Mouse (Mus musculus): ENCODE results near the gene Ttll9. TPM values are rescaled to one million over a fixed set of nuclear protein-coding genes. Genes with fewer than 3 reads are reported as not detected.

Gene Ttll9
- polyA plus RNA-seq, 1 experiment from 2014 or later: 0.35 TPM

DNA sequence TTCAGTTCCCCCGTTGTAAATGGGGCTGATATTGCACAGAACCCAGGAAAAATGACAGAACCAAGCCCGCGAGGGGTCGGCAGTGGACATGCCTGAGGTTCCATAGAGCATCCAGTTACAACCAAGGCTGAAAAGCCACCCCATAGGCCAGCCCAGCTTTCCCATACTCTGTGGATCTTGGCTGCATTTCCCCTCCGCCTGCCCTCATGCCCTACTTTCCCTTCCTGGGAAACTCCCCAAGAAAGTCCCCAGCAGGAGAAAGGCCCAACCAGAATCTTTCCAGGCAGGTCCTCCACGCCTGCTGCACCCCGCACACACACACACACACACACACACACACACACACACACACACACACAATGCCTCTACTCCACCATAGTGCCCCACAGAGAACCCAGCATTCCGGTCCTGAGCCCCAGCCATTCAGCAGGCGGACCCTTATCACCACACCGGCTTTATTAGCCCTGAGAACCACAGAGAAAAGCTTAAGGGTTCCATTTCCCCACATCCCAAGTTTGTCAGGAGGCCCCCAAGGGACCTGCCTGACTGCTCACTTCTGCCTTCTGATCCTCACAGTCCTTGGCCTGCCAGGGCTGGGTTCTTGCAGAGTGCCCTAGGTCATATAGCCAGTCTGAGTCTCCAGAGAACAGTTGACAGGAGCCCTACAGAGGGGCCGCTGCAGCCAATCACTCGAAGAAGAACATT is 30.7 kb upstream of the Ttll9 start:
- Histone ChIP-seq H3K36me3 (ENCODE audit: control insufficient read depth, insufficient read depth, low read length) (no peaks in the 10 kb centered on the region), H3K27me3 (replicated peaks; ENCODE audit: control insufficient read depth, insufficient read depth, low read length) (0 out of 2 replicates have a peak, but pooled peaks cover 5% of the 10 kb centered on the region), H3K27ac (ENCODE audit: low read depth) (no peak overlapping the region; the same call in 1 of the 2 replicates), H3K4me3 (ENCODE audit: low read depth, low read length) (no peak overlapping the region), H3K9ac (ENCODE audit: low read length) (no peak overlapping the region), H3K9me3 (ENCODE audit: control insufficient read depth, low read length) (no peaks in the 10 kb centered on the region), H3K4me1 (replicated peaks; ENCODE audit: control insufficient read depth, insufficient read depth, low read length) (no peaks in the 10 kb centered on the region; the same call in 1 of the 2 replicates), H3K4me2 (ENCODE audit: low read length) (no peak overlapping the region)
- ATAC-seq (replicated peaks; ENCODE audit: low FRiP score, low TSS enrichment, low read depth): no peak
- no peak for DNase-seq (ENCODE audit: low spot score)
- WGBS: 54% methylated on average over 12 of the region's 12 CpGs

DNA sequence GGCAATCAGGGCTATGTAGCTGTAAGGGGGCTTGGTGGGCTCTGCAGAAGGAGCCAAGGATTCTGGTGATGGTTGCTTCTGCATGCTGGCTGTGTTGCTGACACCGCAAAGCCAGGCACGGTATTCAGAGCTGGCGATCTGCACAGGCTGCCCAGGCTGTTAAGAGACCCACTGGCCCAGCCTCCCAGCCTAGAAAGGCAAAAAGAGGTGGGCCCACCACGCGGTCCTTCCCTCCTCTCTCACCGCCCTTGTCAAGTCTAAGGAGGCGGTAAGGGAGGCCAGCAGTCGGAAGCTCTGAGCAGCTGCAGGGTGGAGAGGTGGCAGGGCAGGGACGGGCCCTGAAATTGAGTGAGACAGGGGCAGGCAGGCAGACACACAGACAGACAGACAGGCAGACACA is 29.2 kb upstream of the Ttll9 start, which contains the start of gene Foxs1:
Gene Foxs1 (minus strand): TSS at position 161 of the 400 bp plus-strand sequence.
- WGBS: 24% methylated on average over 9 of the region's 9 CpGs
- Histone ChIP-seq H3K4me2 (ENCODE audit: low read length) (no peak within 1 kb of the TSS), H3K27me3 (replicated peaks; ENCODE audit: control insufficient read depth, insufficient read depth, low read length) (0 out of 2 replicates have a peak, but pooled peaks cover 5% of the 10 kb centered on the region), H3K27ac (ENCODE audit: low read depth) (no peak within 1 kb of the TSS; the same call in 1 of the 2 replicates), H3K4me3 (ENCODE audit: low read depth, low read length) (no peak within 1 kb of the TSS), H3K9ac (ENCODE audit: low read length) (no peak within 1 kb of the TSS), H3K36me3 (ENCODE audit: control insufficient read depth, insufficient read depth, low read length) (no peaks in the 10 kb centered on the region), H3K4me1 (replicated peaks; ENCODE audit: control insufficient read depth, insufficient read depth, low read length) (no peaks in the 10 kb centered on the region; the same call in 1 of the 2 replicates), H3K9me3 (ENCODE audit: control insufficient read depth, low read length) (no peaks in the 10 kb centered on the region)
- DNase-seq (ENCODE audit: low spot score): no peak
- no peak for ATAC-seq (replicated peaks; ENCODE audit: low FRiP score, low TSS enrichment, low read depth)

DNA sequence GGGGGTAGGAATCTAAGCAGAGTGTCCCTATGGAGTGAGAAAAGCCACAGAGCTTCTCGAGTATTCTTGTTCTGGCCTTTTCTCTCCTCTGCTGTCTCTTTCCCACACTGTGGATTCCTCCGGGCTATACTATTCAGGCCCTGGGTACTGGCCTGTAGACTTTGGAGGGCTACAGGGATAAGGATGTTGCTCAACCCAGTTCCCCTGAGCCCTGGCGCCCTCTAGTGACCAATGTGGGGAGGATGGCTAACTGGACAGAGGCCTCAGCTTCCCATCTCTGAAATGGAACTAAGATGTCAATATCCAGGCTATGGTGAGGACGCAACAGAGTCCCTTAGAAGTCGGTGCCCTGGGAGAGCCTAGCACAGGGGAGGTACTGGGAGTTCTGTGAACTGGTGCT is 28.7 kb upstream of the Ttll9 start:
- WGBS: 36% methylated on average over 5 of the region's 5 CpGs
- H3K4me3 ChIP-seq (ENCODE audit: low read depth, low read length): no peak overlapping the region
- DNase-seq (ENCODE audit: low spot score) (no peak), ATAC-seq (replicated peaks; ENCODE audit: low FRiP score, low TSS enrichment, low read depth) (0 out of 2 replicates have a peak, but pooled peaks have one; percentile 31)
- H3K9ac ChIP-seq (ENCODE audit: low read length): no peak overlapping the region
- H3K4me1 ChIP-seq (replicated peaks; ENCODE audit: control insufficient read depth, insufficient read depth, low read length): no peaks in the 10 kb centered on the region; the same call in 1 of the 2 replicates
- no peak overlapping the region for H3K4me2 ChIP-seq (ENCODE audit: low read length)
- H3K27ac ChIP-seq (ENCODE audit: low read depth): no peak overlapping the region
- H3K27me3 ChIP-seq (replicated peaks; ENCODE audit: control insufficient read depth, insufficient read depth, low read length): 0 out of 2 replicates have a peak, but pooled peaks cover 8% of the 10 kb centered on the region
- no peaks in the 10 kb centered on the region for H3K36me3 ChIP-seq (ENCODE audit: control insufficient read depth, insufficient read depth, low read length)
- H3K9me3 ChIP-seq (ENCODE audit: control insufficient read depth, low read length): no peaks in the 10 kb centered on the region

DNA sequence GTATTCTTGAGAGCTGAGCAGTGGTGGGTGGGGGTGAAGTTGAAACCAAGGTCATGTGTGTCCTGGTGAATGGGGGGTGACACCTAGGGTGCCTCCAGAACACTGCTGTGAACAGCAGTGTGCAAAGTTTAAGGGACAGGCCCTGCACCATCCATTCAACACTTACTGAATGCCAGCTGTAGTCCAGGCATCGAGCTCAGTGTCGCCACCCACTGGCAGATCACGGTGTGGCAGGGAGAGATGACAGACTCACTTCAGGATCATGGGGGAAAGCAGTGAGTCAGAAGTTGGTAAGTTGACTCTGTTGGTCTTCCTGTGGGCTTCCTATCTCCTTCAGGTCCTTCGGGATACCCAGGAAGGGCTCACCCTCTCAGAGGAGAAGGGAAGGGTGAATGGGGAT is 22.4 kb upstream of the Ttll9 start:
- ATAC-seq (replicated peaks; ENCODE audit: low FRiP score, low TSS enrichment, low read depth) (no peak), DNase-seq (ENCODE audit: low spot score) (peak; percentile 80)
- Histone ChIP-seq H3K9ac (ENCODE audit: low read length) (no peak overlapping the region), H3K36me3 (ENCODE audit: control insufficient read depth, insufficient read depth, low read length) (no peaks in the 10 kb centered on the region), H3K27ac (ENCODE audit: low read depth) (no peak overlapping the region), H3K9me3 (ENCODE audit: control insufficient read depth, low read length) (no peaks in the 10 kb centered on the region), H3K4me1 (replicated peaks; ENCODE audit: control insufficient read depth, insufficient read depth, low read length) (no peaks in the 10 kb centered on the region), H3K4me2 (ENCODE audit: low read length) (no peak overlapping the region), H3K4me3 (ENCODE audit: low read depth, low read length) (no peak overlapping the region), H3K27me3 (replicated peaks; ENCODE audit: control insufficient read depth, insufficient read depth, low read length) (peaks cover 59% of the 10 kb centered on the region)
- 10% methylated on average over 4 of the region's 4 CpGs for WGBS

DNA sequence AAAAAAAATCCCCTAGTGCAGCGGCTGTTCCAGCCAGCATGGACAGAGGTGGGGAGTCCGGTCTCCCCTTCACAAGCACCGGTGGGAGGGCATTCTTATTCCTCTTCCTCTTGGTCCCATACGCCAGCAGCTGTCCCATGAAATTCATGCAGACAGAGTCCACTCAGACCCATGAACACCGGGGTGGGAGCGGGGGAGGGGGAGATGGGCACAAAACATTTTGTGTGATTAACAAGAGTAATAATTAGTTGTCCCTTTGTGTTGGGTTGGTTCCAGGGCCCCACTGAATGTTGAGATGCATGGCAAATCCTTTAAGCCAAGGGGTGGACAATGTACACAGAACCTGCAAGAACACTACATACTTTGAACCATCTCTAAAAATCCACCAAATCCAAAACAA is 21.2 kb upstream of the Ttll9 start:
- no peaks in the 10 kb centered on the region for H3K4me1 ChIP-seq (replicated peaks; ENCODE audit: control insufficient read depth, insufficient read depth, low read length)
- no peak overlapping the region for H3K27ac ChIP-seq (ENCODE audit: low read depth)
- H3K36me3 ChIP-seq (ENCODE audit: control insufficient read depth, insufficient read depth, low read length): no peaks in the 10 kb centered on the region
- no peaks in the 10 kb centered on the region for H3K9me3 ChIP-seq (ENCODE audit: control insufficient read depth, low read length)
- no peak overlapping the region for H3K9ac ChIP-seq (ENCODE audit: low read length)
- H3K4me3 ChIP-seq (ENCODE audit: low read depth, low read length): no peak overlapping the region
- peaks cover 71% of the 10 kb centered on the region for H3K27me3 ChIP-seq (replicated peaks; ENCODE audit: control insufficient read depth, insufficient read depth, low read length)
- no peak for ATAC-seq (replicated peaks; ENCODE audit: low FRiP score, low TSS enrichment, low read depth)
- WGBS: 81% methylated on average over 6 of the region's 6 CpGs
- no peak for DNase-seq (ENCODE audit: low spot score)
- no peak overlapping the region for H3K4me2 ChIP-seq (ENCODE audit: low read length)

DNA sequence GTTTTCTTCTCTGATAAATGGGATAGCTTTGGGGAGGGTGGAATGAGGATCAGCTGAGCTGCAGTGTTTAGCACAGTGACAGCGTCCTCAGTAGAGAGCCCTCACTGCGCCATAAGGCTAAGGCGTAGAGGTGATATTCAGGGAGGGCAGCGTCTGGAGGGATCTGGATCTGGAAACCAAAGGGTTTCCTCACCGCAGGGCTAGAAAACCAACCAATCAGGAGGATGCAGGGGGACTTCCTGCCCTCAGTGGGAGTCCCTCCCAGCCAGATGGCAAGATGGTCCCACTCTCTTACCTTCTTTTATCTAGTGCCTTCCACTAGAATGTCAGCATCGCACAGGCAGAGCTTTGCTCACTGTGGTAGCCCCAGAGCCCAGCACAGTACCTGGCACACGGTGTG is 20.5 kb upstream of the Ttll9 start:
- ATAC-seq (replicated peaks; ENCODE audit: low FRiP score, low TSS enrichment, low read depth) (no peak), DNase-seq (ENCODE audit: low spot score) (no peak)
- 23% methylated on average over 7 of the region's 7 CpGs for WGBS
- H3K9ac ChIP-seq (ENCODE audit: low read length): no peak overlapping the region
- H3K36me3 ChIP-seq (ENCODE audit: control insufficient read depth, insufficient read depth, low read length): no peaks in the 10 kb centered on the region
- peaks cover 70% of the 10 kb centered on the region for H3K27me3 ChIP-seq (replicated peaks; ENCODE audit: control insufficient read depth, insufficient read depth, low read length)
- H3K27ac ChIP-seq (ENCODE audit: low read depth): no peak overlapping the region
- H3K4me1 ChIP-seq (replicated peaks; ENCODE audit: control insufficient read depth, insufficient read depth, low read length): no peaks in the 10 kb centered on the region
- no peak overlapping the region for H3K4me2 ChIP-seq (ENCODE audit: low read length)
- H3K9me3 ChIP-seq (ENCODE audit: control insufficient read depth, low read length): no peaks in the 10 kb centered on the region
- H3K4me3 ChIP-seq (ENCODE audit: low read depth, low read length): no peak overlapping the region

DNA sequence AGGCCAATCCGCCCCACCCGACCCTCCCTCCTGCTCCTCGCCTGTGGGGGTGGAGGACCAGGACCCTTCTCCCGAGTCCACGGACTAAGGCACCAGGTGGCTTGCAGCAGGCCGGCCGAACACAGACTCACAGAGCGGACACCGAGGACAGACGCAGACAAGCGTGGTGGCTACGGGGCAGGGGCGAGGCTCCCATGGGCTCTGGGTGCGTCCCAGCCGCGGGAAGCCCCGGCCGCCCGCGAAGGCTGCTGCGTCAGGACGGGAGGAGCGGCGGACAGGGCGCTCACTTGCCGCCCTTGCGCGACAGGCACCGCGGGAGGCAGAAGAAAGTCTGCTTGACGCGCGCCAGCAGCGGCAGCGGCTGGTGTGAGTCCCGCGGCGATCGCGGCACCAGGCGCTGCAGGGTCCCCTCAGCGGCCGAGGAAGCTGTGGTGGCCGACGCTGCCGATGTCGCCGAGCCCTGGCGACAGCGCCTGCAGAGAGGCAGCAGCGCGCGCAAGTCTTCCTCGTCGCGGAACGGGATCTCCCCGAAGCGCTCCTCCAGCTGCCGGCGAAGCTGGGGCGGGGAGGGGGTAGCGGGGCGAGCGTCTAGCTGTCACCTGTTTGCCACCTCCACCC is 19.3 kb upstream of the Ttll9 start:
- WGBS: 1% methylated on average over 40 of the region's 65 CpGs
- no peak overlapping the region for H3K27ac ChIP-seq (ENCODE audit: low read depth)
- no peak for ATAC-seq (replicated peaks; ENCODE audit: low FRiP score, low TSS enrichment, low read depth)
- H3K27me3 ChIP-seq (replicated peaks; ENCODE audit: control insufficient read depth, insufficient read depth, low read length): peaks cover 76% of the 10 kb centered on the region
- no peaks in the 10 kb centered on the region for H3K4me1 ChIP-seq (replicated peaks; ENCODE audit: control insufficient read depth, insufficient read depth, low read length)
- peak overlapping the region; percentile 36 for H3K4me3 ChIP-seq (ENCODE audit: low read depth, low read length)
- no peaks in the 10 kb centered on the region for H3K36me3 ChIP-seq (ENCODE audit: control insufficient read depth, insufficient read depth, low read length)
- peak overlapping the region; percentile 58 for H3K4me2 ChIP-seq (ENCODE audit: low read length)
- H3K9ac ChIP-seq (ENCODE audit: low read length): no peak overlapping the region
- no peak for DNase-seq (ENCODE audit: low spot score)
- no peaks in the 10 kb centered on the region for H3K9me3 ChIP-seq (ENCODE audit: control insufficient read depth, low read length)

DNA sequence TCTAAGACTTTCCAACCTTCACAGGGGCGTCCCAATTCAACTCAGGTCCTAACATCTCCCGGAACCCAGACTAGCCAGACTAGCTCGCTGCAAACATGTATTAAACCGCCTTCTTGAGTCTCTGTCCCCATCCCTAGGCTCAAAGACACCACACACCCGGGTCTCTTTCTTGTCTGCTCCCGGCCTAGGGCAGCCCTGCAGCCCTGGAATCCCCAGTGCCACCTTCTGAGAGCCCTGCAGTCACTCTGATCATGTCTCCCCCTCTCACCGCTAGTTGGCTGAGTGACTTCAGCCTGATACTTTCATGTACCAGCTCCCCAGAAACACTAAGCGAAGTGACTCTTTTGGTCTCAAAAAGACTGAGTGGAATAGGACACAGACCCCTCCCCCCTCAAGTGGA is 18.7 kb upstream of the Ttll9 start:
- Histone ChIP-seq H3K9me3 (ENCODE audit: control insufficient read depth, low read length) (no peaks in the 10 kb centered on the region), H3K4me1 (replicated peaks; ENCODE audit: control insufficient read depth, insufficient read depth, low read length) (no peaks in the 10 kb centered on the region), H3K9ac (ENCODE audit: low read length) (no peak overlapping the region), H3K4me2 (ENCODE audit: low read length) (peak overlapping the region; percentile 58), H3K4me3 (ENCODE audit: low read depth, low read length) (peak overlapping the region; percentile 36), H3K27ac (ENCODE audit: low read depth) (no peak overlapping the region), H3K27me3 (replicated peaks; ENCODE audit: control insufficient read depth, insufficient read depth, low read length) (peaks cover 79% of the 10 kb centered on the region), H3K36me3 (ENCODE audit: control insufficient read depth, insufficient read depth, low read length) (no peaks in the 10 kb centered on the region)
- ATAC-seq (replicated peaks; ENCODE audit: low FRiP score, low TSS enrichment, low read depth): no peak
- DNase-seq (ENCODE audit: low spot score): no peak
- WGBS: 7% methylated on average over 8 of the region's 8 CpGs
